Mouse (Mus musculus) hindbrain, embryonic 11.5 days (tissue): ENCODE data around the gene Olfr707. TPM values are rescaled to one million over a fixed set of nuclear protein-coding genes. Genes with fewer than 3 reads are reported as not detected.

ENCODE experiments used
- polyA plus RNA-seq: library from polyadenylated mRNA; unstranded; fragments of >200 nt; fragmentation: Nextera tagmentation; extraction: Ambion mirVana; gene quantifications from 2 replicates; pipeline ENCODE4 v1.2.1, GENCODE M21; 2014

Gene Olfr707
- polyA plus RNA-seq, 1 experiment from 2014 or later, result not detected

Other genes starting within 250 kb of the Olfr707 start
- not detected in 2 replicates for gene Olfr693, start 220.7 kb downstream of the Olfr707 start, polyA plus RNA-seq
- gene Olfr694, start 209.4 kb downstream of the Olfr707 start, polyA plus RNA-seq, result not detected in 2 replicates
- gene Olfr695, start 184.8 kb downstream of the Olfr707 start, polyA plus RNA-seq, result not detected in 2 replicates
- not detected in 2 replicates for gene Olfr697, start 158.8 kb downstream of the Olfr707 start, polyA plus RNA-seq
- not detected in 2 replicates for gene Olfr698, start 145.8 kb downstream of the Olfr707 start, polyA plus RNA-seq
- not detected in 2 replicates for gene Olfr699, start 108.0 kb downstream of the Olfr707 start, polyA plus RNA-seq
- gene Olfr700, start 92.4 kb downstream of the Olfr707 start, polyA plus RNA-seq, result not detected in 2 replicates
- gene Olfr701, start 87.1 kb downstream of the Olfr707 start, polyA plus RNA-seq, result not detected in 2 replicates
- not detected in 2 replicates for gene Olfr702, start 67.3 kb downstream of the Olfr707 start, polyA plus RNA-seq
- gene Olfr703, start 57.9 kb downstream of the Olfr707 start, polyA plus RNA-seq, result not detected in 2 replicates
- not detected in 2 replicates for gene Olfr704, start 38.1 kb downstream of the Olfr707 start, polyA plus RNA-seq
- not detected in 2 replicates for gene Olfr705, start 24.4 kb downstream of the Olfr707 start, polyA plus RNA-seq
- not detected in 2 replicates for gene Olfr706, start 13.1 kb downstream of the Olfr707 start, polyA plus RNA-seq
- not detected in 2 replicates for gene Olfr1532-ps1, start 6.8 kb upstream of the Olfr707 start, polyA plus RNA-seq
- gene Olfr709-ps1, start 31.0 kb upstream of the Olfr707 start, polyA plus RNA-seq, result not detected in 2 replicates
- not detected in 2 replicates for gene Olfr710, start 47.1 kb upstream of the Olfr707 start, polyA plus RNA-seq
- gene Olfr6, start 62.7 kb upstream of the Olfr707 start, polyA plus RNA-seq, result not detected in 2 replicates
- not detected in 2 replicates for gene Olfr711, start 74.2 kb upstream of the Olfr707 start, polyA plus RNA-seq
- gene Olfr2, start 104.8 kb upstream of the Olfr707 start, polyA plus RNA-seq, result not detected in 2 replicates
- not detected in 2 replicates for gene Olfr713, start 129.9 kb upstream of the Olfr707 start, polyA plus RNA-seq
- not detected in 2 replicates for gene Olfr714, start 169.7 kb upstream of the Olfr707 start, polyA plus RNA-seq
- not detected in 2 replicates for gene Olfr17, start 192.0 kb upstream of the Olfr707 start, polyA plus RNA-seq
- not detected in 2 replicates for gene Olfr715b, start 209.1 kb upstream of the Olfr707 start, polyA plus RNA-seq
- gene Olfr715, start 229.8 kb upstream of the Olfr707 start, polyA plus RNA-seq, result not detected in 2 replicates
- gene Olfr716, start 237.1 kb upstream of the Olfr707 start, polyA plus RNA-seq, result not detected in 2 replicates